Mouse (Mus musculus): ENCODE measurements around the gene Frmd6.

Gene Frmd6

DNA sequence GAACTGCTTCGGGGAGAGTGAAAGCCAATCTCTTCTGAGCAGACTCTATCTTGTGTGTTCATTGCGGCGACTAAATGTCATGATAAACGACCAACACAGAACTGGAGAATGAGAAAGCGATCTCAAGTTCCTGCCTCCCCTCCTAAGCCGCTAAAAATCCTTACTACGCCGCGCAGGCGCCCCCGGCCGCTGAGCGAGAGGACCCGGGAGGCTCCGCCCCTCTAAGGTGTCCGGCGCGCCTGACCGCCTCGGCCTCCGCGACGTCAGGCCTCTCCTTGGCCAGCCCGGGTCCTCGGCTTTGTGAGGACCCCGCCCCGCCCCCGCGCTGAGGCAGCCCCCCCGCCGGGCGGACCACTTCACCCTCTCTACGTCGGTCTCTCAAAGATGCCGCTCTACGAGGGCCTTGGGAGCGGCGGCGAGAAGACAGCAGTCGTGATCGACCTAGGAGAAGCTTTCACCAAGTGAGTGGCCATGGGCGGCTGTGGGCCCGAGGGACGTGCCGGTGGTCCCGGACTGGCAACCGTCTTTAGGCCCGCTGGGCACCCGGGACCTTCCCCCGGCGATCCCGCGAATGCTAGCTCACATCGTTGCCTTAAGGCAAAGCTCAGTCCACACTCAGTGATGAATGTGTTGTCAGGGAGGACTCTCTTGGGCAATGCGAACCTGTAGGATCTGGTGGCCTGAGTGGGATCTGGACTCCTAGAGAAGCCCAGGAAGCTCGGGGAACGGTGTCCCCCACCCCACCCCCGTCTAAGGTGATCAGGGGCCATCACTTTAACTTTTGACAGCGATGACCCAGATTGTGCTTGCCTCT is 112.5 kb downstream of the Frmd6 start, which contains the start of gene Actr10:
TSS of gene Actr10 (plus strand) at position 287 of the 814 bp plus-strand sequence.
- in situ Hi-C loops (cut with MboI; ENCODE audit: unreplicated experiment in 2 of 2): loop anchor here (25.0 kb wide), 1 partner anchor 1150 kb away; the partner anchor contains the start of genes Jkamp (in 2 of the 2) and L3hypdh (in 2 of the 2)

DNA sequence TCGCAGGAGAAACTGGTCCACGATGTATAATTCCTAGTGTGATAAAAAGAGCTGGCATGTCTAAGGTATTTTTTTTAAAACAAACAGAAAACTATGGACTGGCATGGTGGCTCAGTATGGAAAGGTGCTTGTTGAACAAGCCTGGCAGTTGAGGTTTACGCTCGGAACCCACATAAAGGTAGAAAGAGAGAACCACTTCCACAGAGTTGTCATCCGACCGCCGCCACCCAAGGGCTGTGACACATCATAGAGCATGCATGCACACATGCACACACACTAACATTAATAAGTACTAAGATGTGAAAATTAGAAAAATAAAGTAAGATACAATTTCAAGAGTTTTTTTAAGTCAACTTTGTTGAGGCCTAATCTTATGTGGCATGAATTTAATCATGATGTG is 115.5 kb downstream of the Frmd6 start:
- in situ Hi-C loops (cut with MboI; ENCODE audit: unreplicated experiment in 2 of 2): loop anchor here (25.0 kb wide), 1 partner anchor 1146 kb away; the partner anchor contains the start of genes Jkamp (in 2 of the 2) and L3hypdh (in 2 of the 2)

GRCm38 (mm10) chr12:70944181-70944580 is 118.9 kb downstream of the Frmd6 start:
- in situ Hi-C loops (cut with MboI; ENCODE audit: unreplicated experiment in 2 of 2): loop anchor here (25.0 kb wide), 1 partner anchor 1143 kb away; the partner anchor contains the start of genes Jkamp (in 2 of the 2) and L3hypdh (in 2 of the 2)

DNA sequence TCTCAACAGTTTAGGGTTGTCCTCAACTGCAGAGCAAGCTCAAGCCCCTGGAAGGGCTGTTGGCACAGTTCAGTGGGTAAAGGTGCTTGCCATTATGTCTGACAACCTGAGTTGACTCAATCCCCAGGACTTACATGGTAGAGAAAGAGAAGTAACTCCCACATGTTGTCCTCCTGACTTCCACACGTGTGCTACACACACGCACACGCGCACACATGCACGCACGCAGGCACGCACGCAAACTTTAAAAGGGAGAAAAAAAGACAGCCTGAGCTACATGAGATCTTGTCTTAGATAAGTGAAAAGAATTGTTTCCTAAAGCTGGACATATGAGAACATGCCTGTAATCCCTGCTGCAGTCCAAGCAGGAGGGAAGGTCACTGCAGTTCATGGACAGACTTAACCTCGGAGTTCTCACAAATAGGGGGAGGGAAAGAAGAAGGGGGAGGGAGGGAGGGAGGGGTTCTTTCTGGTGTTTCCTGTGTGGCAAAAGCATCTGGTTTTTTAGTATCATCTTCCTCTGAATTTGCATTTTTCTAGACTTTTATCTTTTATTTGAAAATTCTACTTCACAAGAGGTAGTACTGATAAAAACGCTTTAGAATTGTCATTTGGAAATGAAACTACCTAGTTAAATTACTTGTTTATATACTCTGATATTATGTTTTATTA is 121.4 kb downstream of the Frmd6 start:
- in situ Hi-C loops (cut with MboI; ENCODE audit: unreplicated experiment in 2 of 2): loop anchor here (25.0 kb wide), 1 partner anchor 1141 kb away; the partner anchor contains the start of genes Jkamp (in 2 of the 2) and L3hypdh (in 2 of the 2)

All from v-Abl transformed pro-B cells (cell line).